Mouse (Mus musculus) liver, postnatal 0 days (tissue): ENCODE results near the gene Fmo1.

Experiments
- CTCF ChIP-seq: sonication (generic); IDR thresholded peaks from 2 replicates; pipeline ENCODE4 v1.5.1; 2016; ENCODE audit warnings: antibody characterized with exemption, low read depth
- EP300 ChIP-seq: IDR thresholded peaks from 2 replicates; pipeline ENCODE4 v1.6.1; 2016; ENCODE audit warnings: antibody characterized with exemption, low read depth, mild to moderate bottlenecking

GRCm38 (mm10) chr1:162895900-162896299, 29.5 kb upstream of the Fmo1 start:
- TF ChIP-seq CTCF (peak; percentile 78), EP300 (no peak)
